Mouse (Mus musculus) cerebellum, adult 2 months (tissue): Measurements from ENCODE around the gene Eps15l1.

Experiments
- CTCF ChIP-seq: fragments of 200-500 bp; IDR thresholded peaks from 2 replicates; pipeline ENCODE4 v1.5.1; 2011; ENCODE audit warnings: low read depth, mild to moderate bottlenecking, control low read depth, low read length, moderate library complexity, borderline replicate concordance; ENCODE audit not compliant: insufficient read depth
- POLR2A ChIP-seq: fragments of 200-500 bp; IDR thresholded peaks from 2 replicates; pipeline ENCODE4 v1.6.1; 2011; ENCODE audit warnings: low read length, control low read depth, borderline replicate concordance; ENCODE audit not compliant: insufficient read depth

GRCm38 (mm10) chr8:72312926-72313518 is 108.2 kb downstream of the Eps15l1 start:
- no peak for TF ChIP-seq POLR2A
- no peak for TF ChIP-seq CTCF
